In the genomic region with DNA sequence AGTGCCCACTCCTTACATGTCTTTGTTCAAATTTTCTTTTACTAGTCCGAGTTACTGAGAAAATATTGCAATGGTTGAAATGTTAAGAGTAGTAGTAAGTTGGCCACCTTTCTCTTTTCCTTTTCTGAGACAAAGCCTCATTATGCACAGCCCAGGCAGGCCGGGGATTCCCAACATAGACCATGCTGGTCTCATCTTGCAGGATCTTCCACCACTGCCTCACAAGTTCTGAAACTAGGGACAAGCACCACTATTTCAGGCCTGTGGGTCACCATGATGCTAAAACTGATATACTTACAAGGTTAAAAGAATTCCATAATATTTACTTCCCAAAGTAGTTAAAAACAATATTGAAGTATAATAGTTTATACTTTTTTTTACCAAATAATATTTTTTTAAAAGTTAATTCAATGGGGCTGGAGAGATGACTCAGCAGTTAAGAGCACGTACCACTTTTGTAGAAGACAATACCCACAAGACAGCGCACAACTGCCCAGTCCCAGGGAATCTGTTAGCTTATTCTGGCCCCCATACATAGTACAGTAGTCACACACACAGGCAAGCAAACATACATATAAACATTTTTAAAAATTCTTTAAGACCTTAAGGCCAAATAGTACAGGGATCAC, we compare ENCODE assay signal across 40 mouse cellular contexts. TPM values are rescaled to one million over a fixed set of nuclear protein-coding genes. Genes with fewer than 3 reads are reported as not detected.
"Had no signal": no experiment of that assay in that cellular context is flagged by ENCODE, and none has a peak within 500 bp of the region (broad histone marks: within the 10 kb centered on the region; RNA-seq: fewer than 3 reads in every experiment).

No protein-coding gene starts in this region.

- H3K27me3 ChIP-seq: embryonic facial prominence, embryonic 12.5 days; embryonic facial prominence, embryonic 13.5 days; embryonic facial prominence, embryonic 15.5 days; forebrain, embryonic 12.5 days; forebrain, embryonic 13.5 days; forebrain, embryonic 15.5 days had no signal

- H3K4me3 ChIP-seq: embryonic facial prominence, embryonic 10.5 days; embryonic facial prominence, embryonic 12.5 days; embryonic facial prominence, embryonic 13.5 days; embryonic facial prominence, embryonic 15.5 days; erythroblast, embryonic 14.5 days; forebrain, embryonic 10.5 days; forebrain, embryonic 12.5 days; forebrain, embryonic 13.5 days; forebrain, embryonic 15.5 days; gastrocnemius, adult 2 months; heart, adult 2 months; heart, embryonic 10.5 days had no signal

- H3K9ac ChIP-seq: embryonic facial prominence, embryonic 12.5 days; embryonic facial prominence, embryonic 13.5 days; embryonic facial prominence, embryonic 15.5 days; forebrain, embryonic 12.5 days; forebrain, embryonic 13.5 days; forebrain, embryonic 15.5 days; forebrain, postnatal 0 days had no signal

- H3K36me3 ChIP-seq: forebrain, embryonic 15.5 days had no signal

- H3K4me2 ChIP-seq: embryonic facial prominence, embryonic 12.5 days; embryonic facial prominence, embryonic 13.5 days; embryonic facial prominence, embryonic 15.5 days; forebrain, embryonic 12.5 days; forebrain, embryonic 13.5 days; forebrain, embryonic 15.5 days had no signal

- H3K9me3 ChIP-seq: embryonic facial prominence, embryonic 10.5 days; embryonic facial prominence, embryonic 12.5 days; embryonic facial prominence, embryonic 13.5 days; embryonic facial prominence, embryonic 15.5 days; forebrain, embryonic 10.5 days; forebrain, embryonic 12.5 days; forebrain, embryonic 13.5 days; forebrain, embryonic 15.5 days; heart, embryonic 10.5 days had no signal

- H3K4me1 ChIP-seq: embryonic facial prominence, embryonic 10.5 days; embryonic facial prominence, embryonic 12.5 days; embryonic facial prominence, embryonic 13.5 days; embryonic facial prominence, embryonic 15.5 days; forebrain, embryonic 10.5 days; forebrain, embryonic 12.5 days; forebrain, embryonic 13.5 days; forebrain, embryonic 15.5 days; heart, embryonic 10.5 days had no signal

- DNase-seq: cerebellum, adult 9-10 months; cerebellum, adult 9-11 months; cerebellum, postnatal 10 days; cerebellum, postnatal 14 days; cerebellum, postnatal 25 days; cerebellum, postnatal 36 days; embryo, embryonic 11 days; forebrain, postnatal 0 days; gastrocnemius, adult 2 months; gastrocnemius, postnatal 10 days; gastrocnemius, postnatal 14 days; gastrocnemius, postnatal 25 days; gastrocnemius, postnatal 36 days; heart, adult 11 months; heart, adult 18-20 months; heart, adult 2 months had no signal

- H3K27ac ChIP-seq: embryonic facial prominence, embryonic 10.5 days; embryonic facial prominence, embryonic 12.5 days; embryonic facial prominence, embryonic 13.5 days; embryonic facial prominence, embryonic 15.5 days; forebrain, embryonic 10.5 days; forebrain, embryonic 12.5 days; forebrain, embryonic 13.5 days; forebrain, embryonic 15.5 days; gastrocnemius, adult 2 months; heart, adult 2 months; heart, embryonic 10.5 days had no signal

RNA-seq across cellular contexts. Expression of a gene that starts 20.7 kb away (rescaled TPM):
- total RNA-seq: common myeloid progenitor, adult 5-6 weeks; forebrain, postnatal 0 days; gastrocnemius, adult 18-20 months; gastrocnemius, adult 2 months; gastrocnemius, adult 8-10 months; gastrocnemius, postnatal 10 days; gastrocnemius, postnatal 14 days; gastrocnemius, postnatal 25 days; gastrocnemius, postnatal 36 days; gastrocnemius, postnatal 4 days; granulocyte monocyte progenitor cell, adult 5-6 weeks; heart, adult 18-20 months; heart, adult 2 months; heart, adult 8-10 months had no signal
- polyA plus RNA-seq: cortical plate, adult 2 months; embryonic facial prominence, embryonic 10.5 days; embryonic facial prominence, embryonic 11.5 days; embryonic facial prominence, embryonic 12.5 days; embryonic facial prominence, embryonic 13.5 days; embryonic facial prominence, embryonic 14.5 days; embryonic facial prominence, embryonic 15.5 days; forebrain, embryonic 10.5 days; forebrain, embryonic 11.5 days; forebrain, embryonic 12.5 days; forebrain, embryonic 13.5 days; forebrain, embryonic 14.5 days; forebrain, embryonic 15.5 days; forebrain, embryonic 16.5 days; forebrain, postnatal 0 days; frontal cortex, adult 2 months; gonadal fat pad, adult 2 months; heart, adult 2 months; heart, embryonic 10.5 days had no signal
